20 mouse cellular contexts compared by ENCODE assay signal in the genomic region with DNA sequence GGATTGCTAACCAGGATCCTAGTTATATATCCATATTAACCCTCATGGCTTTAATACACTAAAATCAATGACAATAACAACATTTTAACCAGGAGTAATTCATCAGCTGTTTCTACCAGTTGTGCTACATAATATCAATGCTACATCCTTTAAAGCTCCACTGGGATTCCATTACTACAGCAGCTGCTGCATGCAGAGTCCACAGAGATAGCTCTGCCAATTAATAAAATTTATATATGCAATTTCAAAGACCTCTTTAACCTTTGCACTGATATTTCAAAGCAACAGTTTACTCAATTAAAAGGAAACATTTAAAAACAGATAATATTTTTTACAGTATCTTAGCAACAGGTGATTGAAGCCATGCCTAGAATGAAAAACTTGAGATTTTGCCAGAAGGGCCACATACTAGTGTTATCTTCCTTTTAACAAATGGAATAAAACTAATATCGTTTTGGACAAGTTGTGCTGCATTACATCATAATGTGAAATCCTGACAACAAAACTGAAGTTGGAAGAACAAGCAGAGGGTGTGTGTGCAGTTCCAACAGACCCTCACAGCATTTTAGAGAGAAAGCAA.
A peak's percentile ranks its signal among the peaks of the same experiment; 100 is the strongest.
DNase-seq lines count a peak whose midpoint lies in the region; ATAC-seq and TF ChIP-seq lines count a peak whose summit lies in the region.
"Had no signal": no experiment of that assay in that cellular context is flagged by ENCODE, and none has a peak within 500 bp of the region (broad histone marks: within the 10 kb centered on the region; RNA-seq: fewer than 3 reads in every experiment).

No protein-coding gene starts in this region.

- DNase-seq in heart, adult 9 months (ENCODE audit: low spot score in 2 of 2): peak; percentile 6 to 33
- no peak for DNase-seq in heart, adult 11 months
- DNase-seq in lung, embryonic 14.5 days: peak; percentile 92
- DNase-seq in lung, postnatal 14 days: no peak
- DNase-seq in lung, postnatal 10 days: peak; percentile 2
- peak; percentile 38 for DNase-seq in lung, postnatal 36 days
- DNase-seq: adrenal gland, postnatal 14 days; cerebellum, adult 11-12 months; cerebellum, adult 9-10 months; cerebellum, postnatal 25 days; gastrocnemius, postnatal 10 days had no signal

- H3K4me3 ChIP-seq in lung, embryonic 14.5 days (ENCODE audit: low read depth, low read length): no peak overlapping the region
- H3K4me3 ChIP-seq: embryonic facial prominence, embryonic 12.5 days; forebrain, embryonic 15.5 days; heart, embryonic 15.5 days; hindbrain, embryonic 13.5 days had no signal

- TF ChIP-seq CTCF in lung, embryonic 14.5 days (IDR thresholded peaks at IDR 0.05; ENCODE audit: low read depth): no peak

- peak; percentile 83 for ATAC-seq in lung, embryonic 14.5 days (ENCODE audit: insufficient read depth)
- ATAC-seq: activated CD4-positive, CD25-positive, alpha-beta regulatory T cell, adult 4 months; forebrain, embryonic 15.5 days; hindbrain, postnatal 0 days; Patski had no signal

- H3K9ac ChIP-seq in lung, embryonic 14.5 days: no peak overlapping the region
- H3K9ac ChIP-seq: embryonic facial prominence, embryonic 12.5 days; forebrain, embryonic 15.5 days; heart, embryonic 15.5 days; hindbrain, embryonic 13.5 days had no signal

- 22% methylated on average over 1 of the region's 1 CpGs for WGBS in lung, embryonic 14.5 days

- no peak overlapping the region for H3K4me2 ChIP-seq in lung, embryonic 14.5 days
- H3K4me2 ChIP-seq: embryonic facial prominence, embryonic 12.5 days; forebrain, embryonic 15.5 days; heart, embryonic 11.5 days; heart, embryonic 15.5 days; hindbrain, embryonic 13.5 days had no signal

- no peaks in the 10 kb centered on the region for H3K4me1 ChIP-seq in lung, embryonic 14.5 days (ENCODE audit: insufficient read depth)
- H3K4me1 ChIP-seq: embryonic facial prominence, embryonic 12.5 days; forebrain, embryonic 15.5 days; heart, embryonic 15.5 days; hindbrain, embryonic 13.5 days had no signal

- H3K9me3 ChIP-seq in lung, embryonic 14.5 days (ENCODE audit: low read depth, low read length): no peaks in the 10 kb centered on the region
- H3K9me3 ChIP-seq: embryonic facial prominence, embryonic 12.5 days; forebrain, embryonic 15.5 days; heart, embryonic 15.5 days; hindbrain, embryonic 13.5 days had no signal

- H3K27ac ChIP-seq in lung, embryonic 14.5 days (ENCODE audit: low read depth): no peak overlapping the region
- H3K27ac ChIP-seq: embryonic facial prominence, embryonic 12.5 days; forebrain, embryonic 15.5 days; heart, embryonic 15.5 days; hindbrain, embryonic 13.5 days; hindbrain, postnatal 0 days had no signal

- no peaks in the 10 kb centered on the region for H3K27me3 ChIP-seq in lung, embryonic 14.5 days (ENCODE audit: insufficient read depth, low read length)
- H3K27me3 ChIP-seq: CH12.LX; embryonic facial prominence, embryonic 12.5 days; forebrain, embryonic 15.5 days; heart, embryonic 15.5 days; hindbrain, embryonic 13.5 days; Patski had no signal

- H3K36me3 ChIP-seq in lung, embryonic 14.5 days (ENCODE audit: insufficient read depth): no peaks in the 10 kb centered on the region
- H3K36me3 ChIP-seq: embryonic facial prominence, embryonic 12.5 days; forebrain, embryonic 15.5 days; heart, embryonic 15.5 days; hindbrain, embryonic 13.5 days had no signal

Comparison
In these comparisons a context has a peak if more than half of its experiments do, and no peak if none do; other contexts are left out.
1. DNase-seq: peak in heart, adult 9 months (2 of 2), lung, embryonic 14.5 days (single experiment), lung, postnatal 10 days (single experiment) and lung, postnatal 36 days (single experiment); none in heart, adult 11 months (single experiment) and lung, postnatal 14 days (single experiment).